Mouse (Mus musculus): ENCODE results near the gene Gcm1.
"Not testable (repeated sequence)": the region's sequence is repeated elsewhere in the genome, so short reads cannot be mapped to it uniquely, and the experiment has no call there.

The Gcm1 gene

DNA sequence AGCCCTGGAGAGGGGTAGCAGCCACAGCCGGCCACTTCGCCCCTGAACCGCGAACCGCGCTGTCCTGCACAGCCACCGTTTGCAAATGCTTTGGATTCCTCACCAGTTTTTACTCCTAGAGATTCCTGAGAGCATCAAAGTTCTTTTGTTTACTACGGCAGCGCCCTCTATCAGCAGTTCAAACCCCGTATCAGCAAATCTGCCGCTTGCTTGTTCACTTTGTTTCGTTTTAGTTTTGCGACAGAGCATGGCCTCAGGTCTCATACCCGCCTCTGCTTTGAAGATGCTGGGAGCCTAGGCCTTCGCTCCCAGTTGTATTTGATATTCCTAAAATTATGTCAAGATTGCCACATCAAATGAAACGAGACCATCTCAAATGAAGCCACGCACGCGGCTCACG lies 5.0 kb upstream of the Gcm1 start:
- DNase-seq (ENCODE audit: low spot score in 2 of 2): no peak

DNA sequence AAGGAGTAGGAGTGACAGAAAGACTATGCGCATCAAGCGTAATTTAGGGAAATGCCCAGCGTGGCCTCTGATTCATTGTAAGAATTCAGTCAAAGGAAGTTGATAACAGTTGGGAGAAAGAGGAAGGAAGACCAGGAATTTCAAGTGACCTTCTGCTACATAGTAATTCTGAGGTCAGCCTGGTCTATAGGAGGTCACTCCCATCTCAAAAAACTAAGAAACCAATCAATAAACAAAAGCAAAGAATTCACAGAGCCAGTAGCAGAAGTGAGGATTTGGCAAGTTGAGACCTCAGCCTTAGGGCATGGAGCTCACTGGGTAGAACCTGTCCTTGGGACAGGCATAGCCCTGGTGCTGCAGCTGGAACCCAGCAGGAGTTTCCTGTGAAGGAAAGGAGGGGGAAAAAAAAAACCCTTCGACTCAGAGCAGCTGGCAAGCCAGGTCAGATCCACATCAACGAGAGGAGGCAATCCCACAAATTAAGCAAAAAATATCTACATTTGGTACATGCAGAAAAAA lies 1.2 kb upstream of the Gcm1 start:
- no peak for DNase-seq (ENCODE audit: low spot score in 2 of 2)

DNA sequence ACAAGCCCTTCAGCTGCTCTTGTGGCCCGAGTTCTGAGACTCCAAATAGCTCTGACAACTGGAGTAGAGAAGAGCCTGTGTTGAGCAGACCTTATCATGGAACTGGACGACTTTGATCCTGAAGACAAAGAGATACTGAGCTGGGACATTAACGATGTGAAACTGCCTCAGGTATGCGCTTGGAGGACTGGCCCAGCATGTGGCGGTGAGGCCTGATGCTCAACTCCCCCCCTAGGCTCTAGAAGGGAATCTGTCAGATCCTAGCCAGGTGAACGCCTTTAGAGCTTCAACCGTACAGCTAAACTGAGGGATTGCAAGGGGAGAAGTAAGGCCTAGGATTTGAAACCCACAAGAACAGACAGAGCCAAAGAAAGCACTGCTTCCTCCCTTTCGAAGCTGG lies 2.1 kb downstream of the Gcm1 start:
- DNase-seq (ENCODE audit: low spot score in 2 of 2): no peak

DNA sequence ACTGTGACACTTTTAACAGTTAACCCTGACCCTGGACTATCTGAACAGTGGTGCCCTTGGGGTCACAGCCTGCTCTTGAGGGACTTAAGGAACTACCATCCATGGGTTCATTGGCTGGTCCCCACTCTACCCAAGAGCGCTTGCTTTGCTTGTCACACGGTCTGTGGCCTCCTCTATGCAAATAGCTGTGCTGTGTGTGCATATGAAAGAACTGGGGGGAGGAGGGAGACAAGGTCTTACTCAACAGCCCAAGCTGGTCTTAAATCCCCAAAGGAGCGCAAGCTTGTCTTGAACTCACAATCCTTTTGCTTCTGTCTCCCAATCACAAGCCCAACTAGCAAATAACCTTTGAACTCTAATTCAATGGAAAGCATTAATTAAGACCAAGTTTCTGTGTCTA lies 2.6 kb downstream of the Gcm1 start:
- DNase-seq (ENCODE audit: low spot score in 2 of 2): no peak

DNA sequence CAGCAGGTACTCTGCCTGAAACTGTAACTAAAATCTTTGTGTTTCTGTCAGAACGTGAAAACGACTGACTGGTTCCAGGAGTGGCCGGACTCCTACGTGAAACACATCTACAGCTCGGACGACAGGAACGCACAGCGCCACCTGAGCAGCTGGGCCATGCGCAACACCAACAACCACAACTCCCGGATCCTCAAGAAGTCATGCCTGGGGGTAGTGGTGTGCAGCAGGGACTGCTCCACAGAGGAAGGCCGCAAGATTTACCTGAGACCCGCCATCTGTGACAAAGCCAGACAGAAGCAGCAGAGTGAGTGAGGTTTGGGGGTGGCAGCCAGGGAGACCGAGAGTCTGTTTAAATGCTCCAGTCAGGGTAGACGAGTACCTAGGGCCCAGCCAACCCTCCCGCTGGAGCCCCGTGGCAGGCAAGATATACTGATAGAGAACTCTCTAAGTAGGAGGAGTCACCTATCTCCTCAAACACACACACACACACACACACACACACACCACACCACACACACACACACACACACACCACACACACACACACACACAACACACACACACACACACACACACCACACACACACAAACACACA lies 7.9 kb downstream of the Gcm1 start:
- no peak for DNase-seq (ENCODE audit: low spot score in 2 of 2)

DNA sequence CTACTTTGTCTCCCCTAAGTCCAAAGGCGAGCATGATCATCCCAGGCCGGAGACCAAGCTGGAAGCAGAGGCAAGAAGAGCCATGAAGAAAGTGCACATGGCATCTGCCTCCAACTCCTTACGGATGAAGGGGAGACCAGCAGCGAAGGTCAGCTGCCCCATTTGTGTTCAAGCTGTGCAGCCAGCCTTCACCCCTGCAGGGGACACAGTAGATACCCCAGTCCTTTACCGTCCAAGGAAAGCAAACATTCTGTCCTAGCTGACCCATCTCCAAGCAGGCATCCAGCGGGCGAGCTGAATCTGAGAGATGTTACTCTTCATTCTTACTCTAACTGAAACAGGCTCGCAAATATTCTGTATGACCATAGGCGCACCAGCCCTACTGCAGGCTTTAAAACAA lies 10.7 kb downstream of the Gcm1 start:
- DNase-seq (ENCODE audit: low spot score in 2 of 2): no peak

DNA sequence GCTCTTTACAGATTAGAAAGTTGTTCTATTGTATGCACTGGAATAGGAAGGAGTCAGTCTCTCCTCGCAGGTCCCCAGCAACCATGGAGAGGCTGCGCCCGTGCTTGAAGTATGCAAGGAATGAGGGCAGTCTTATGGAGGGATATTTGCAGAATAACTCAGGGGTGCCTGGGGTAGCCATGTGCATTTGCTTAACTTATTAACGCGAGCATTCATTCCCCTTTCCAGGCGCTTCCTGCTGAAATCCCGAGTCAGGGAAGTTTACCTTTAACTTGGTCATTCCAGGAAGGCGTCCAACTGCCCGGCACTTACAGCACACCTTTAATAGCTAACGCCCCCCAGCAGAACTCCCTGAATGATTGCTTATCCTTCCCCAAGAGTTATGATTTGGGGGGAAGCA lies 12.4 kb downstream of the Gcm1 start:
- no peak for DNase-seq (ENCODE audit: low spot score in 2 of 2)

DNA sequence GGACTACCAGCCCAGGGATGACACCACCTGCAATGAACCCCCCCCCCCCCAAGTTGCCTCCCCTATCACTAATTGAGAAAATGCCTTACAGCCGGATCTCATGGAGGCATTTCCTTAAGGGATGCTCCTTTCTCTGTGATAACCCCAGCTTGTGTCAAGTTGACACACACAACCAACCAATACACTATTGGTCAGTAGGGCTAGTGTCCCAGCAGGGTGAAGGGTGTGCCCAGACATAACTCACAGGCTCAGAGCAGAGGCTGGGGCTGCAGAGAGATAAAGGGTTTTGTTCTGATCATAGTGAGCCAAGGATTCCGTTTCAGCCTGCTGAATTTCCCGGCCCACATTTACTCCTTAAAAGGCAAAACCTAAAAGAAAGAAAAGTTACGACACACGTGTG lies 18.8 kb downstream of the Gcm1 start:
- no peak for DNase-seq (ENCODE audit: low spot score in 2 of 2)

DNA sequence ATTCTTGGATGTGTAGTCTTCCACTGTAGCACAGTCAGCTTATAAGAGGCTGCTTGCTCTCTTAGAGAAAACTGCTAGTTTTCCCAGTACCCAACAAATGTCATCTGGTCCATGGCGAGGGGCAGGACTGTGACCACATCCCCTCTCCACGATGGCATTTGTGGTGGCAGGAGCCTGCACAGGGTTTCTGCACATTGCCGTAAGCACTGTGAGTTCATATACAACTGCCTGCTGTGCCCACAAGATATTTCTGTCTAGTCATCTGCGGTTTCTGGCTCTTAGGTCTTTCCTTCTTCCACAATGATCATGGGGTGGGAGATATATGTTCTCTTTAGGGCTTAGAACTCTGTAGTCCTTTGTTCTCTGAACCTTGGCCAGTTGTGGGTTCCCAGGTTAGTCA lies 19.9 kb downstream of the Gcm1 start:
- no peak for DNase-seq (ENCODE audit: low spot score in 2 of 2)

DNA sequence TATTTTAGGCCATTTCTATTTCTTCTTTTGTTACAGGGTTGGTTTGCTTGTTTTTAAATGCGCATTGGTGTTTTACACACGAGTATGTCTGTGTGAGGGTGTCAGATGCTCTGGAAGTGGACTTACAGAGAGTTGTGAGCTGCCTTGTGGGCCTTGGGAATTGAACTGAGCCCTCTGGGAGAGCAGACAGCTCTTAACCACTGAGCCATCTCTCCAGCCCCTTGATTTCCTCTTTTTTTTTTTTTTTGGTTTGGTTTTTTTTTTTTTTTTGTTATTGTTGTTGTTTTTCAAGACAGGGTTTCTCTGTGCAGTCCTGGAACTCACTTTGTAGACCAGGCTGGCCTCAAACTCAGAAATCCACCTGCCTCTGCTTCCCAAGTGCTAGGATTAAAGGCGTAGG lies 21.6 kb downstream of the Gcm1 start:
- DNase-seq (ENCODE audit: low spot score in 2 of 2): not testable (repeated sequence)

DNA sequence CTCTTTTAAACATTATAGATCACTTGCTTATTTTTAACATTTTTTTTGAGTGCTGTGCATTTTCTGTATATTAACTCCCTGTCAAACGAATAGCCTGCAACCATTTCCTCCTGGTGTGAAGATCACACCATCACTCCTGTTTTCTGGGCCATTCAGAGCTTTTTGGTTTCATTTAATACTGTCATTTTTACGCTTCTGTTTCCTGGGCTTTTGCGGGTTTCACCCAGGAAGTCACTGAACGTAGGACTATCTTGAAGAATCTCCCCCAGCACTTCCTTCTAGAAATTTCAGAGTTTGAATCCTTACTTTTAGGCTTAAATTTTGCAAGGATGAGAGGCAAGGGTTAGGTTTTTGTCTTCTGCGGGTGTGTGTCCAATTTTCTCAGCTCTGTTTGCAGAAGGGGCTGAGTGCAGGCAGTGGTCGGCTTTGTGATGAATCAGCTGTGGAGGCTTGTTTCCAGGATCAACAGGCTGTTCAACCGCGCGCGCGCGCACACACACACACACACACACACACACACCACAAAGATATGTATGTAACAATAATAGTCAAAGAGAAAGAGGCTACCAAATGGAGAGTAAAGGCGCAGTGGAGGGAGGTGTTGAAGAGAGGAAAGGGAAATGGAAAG lies 22.1 kb downstream of the Gcm1 start:
- no peak for DNase-seq (ENCODE audit: low spot score in 2 of 2)

DNA sequence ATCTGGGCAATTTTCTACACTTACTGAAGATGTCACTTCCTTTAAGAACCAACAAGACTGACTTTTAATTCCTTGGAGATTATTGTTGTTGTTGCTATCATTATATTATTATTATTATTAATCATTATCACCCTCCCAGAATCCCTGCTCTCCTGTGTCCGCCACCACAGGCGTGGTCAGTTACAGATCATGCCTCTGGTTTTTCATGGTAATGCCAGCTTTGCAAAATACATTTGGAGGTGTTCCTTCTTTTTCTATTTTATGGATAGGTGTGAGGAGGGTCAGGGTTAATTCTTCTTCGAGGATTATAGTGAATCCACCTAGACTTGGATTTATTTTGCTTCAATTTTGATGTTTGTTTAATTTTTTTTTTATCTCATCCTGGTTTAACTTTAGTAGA lies 23.5 kb downstream of the Gcm1 start:
- no peak for DNase-seq (ENCODE audit: low spot score in 2 of 2)

DNA sequence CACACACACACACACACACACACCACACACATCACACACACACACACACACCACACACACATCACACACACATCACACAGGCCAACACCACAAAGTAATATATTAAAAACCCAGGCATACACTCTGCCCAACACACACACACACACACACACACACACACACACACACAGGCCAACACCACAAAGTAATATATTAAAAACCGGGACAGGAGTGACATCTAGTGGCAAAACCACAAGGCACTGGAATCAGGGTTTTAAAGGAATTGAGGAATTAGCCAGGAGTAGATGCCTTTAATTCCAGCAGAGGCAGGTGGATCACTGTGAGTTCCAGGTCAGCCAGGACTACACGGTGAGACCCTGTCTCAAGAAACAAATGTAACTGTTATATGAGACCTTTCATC lies 26.5 kb downstream of the Gcm1 start:
- DNase-seq (ENCODE audit: low spot score in 2 of 2): no peak

DNA sequence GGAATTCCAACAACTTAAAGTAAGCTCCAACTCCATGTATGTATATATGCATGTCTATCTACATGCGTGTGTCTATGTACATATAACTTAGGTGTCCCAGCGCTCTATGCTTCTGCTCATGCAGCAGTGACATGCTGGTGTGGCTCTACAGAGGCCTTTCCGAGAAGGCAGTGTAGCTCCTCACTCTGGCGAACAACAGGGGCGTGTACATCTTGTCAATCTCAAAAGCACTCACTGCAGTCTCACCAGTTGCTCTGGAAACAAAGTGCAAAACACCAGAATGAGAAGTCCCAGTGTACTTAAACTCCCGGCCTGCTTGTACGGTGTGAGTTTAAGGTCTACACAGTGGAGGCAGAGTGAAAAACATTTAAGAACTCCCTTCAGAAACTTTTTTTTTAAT lies 30.1 kb downstream of the Gcm1 start:
- DNase-seq (ENCODE audit: low spot score in 2 of 2): no peak

DNA sequence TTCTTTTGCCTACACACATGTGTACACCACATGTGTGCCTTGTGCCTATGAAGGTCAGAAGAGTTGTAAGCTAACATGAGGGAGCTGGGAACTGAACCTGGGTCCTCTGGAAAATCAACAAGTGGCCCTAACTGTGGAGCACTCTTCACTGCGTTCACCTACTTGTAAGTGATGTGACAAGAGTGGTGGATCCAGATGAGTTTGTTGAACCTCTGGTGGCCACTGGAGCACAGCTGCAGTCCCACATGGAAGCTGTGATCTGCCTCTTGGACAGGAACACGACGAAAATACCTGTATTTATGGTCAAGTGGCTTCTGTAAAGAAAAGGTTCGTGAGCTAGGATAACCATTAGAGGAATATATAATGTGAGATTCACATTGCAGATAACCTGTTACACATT lies 32.6 kb downstream of the Gcm1 start:
- DNase-seq (ENCODE audit: low spot score in 2 of 2): no peak

DNA sequence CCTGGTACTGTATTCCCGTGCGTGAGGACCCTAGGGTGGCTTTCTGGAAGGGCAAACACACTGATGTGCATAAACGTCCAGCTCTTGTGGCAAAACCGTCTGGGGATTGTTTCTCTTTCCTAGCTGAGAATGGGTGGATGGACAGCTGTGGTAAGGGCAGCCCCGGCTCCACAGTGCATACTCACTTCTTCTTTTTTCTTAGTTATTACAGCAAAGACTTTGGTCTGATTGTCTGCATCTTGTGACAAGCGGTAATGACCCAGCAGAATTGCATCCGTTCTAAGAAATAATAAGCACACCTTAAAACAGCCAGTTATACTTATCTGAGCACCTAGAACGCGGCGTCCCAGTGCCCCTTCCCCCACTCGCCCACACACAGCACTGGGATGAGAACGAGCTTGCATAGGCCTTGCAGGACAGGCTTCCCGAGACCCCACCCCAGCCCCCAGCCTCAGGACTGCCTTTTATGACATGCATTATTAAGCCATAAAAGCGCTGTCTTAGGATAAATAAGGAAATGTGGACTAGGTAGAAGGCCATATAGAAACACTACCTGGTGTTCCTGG lies 34.1 kb downstream of the Gcm1 start:
- no peak for DNase-seq (ENCODE audit: low spot score in 2 of 2)

DNA sequence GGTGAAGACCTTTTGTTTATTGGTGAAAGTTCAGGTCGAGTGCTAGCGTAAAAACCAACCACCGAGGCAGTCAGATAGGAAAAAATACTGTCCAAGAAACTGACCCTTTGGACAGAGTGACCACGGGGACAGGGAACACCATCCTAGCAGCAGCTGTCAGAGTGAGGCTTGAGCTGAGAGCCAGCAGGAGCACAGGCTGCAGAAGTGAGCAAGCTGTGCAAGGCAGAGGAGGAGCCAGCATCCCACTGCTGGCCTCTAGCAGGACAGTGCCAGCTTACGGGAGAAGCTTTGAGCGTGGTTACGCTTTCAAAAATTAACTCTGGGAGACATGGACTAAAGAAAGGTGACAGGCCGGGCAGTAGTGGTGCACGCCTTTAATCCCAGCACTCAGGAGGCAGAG lies 36.0 kb downstream of the Gcm1 start:
- DNase-seq (ENCODE audit: low spot score in 2 of 2): no peak

DNA sequence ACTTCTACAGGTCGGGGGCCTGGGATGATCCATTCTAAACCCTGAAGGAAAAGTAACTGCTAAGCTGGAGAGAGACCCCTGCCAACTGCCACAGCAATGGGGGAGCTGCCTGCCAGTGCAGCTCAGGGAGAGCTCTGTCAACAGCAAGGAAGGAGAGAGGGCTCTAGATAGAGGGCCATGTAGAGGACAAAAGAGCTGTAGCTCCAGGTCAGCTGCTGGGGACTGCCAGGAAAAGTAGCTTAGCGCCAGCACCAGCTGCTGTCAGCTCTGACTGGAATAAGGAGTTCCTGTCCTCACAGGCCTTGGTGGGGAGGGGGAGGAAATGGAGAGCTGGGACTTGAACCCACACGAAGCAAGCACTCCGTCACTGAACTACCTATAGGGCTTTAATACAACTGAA lies 36.8 kb downstream of the Gcm1 start:
- peak; percentile 32 to 41 for DNase-seq (ENCODE audit: low spot score in 2 of 2)

DNA sequence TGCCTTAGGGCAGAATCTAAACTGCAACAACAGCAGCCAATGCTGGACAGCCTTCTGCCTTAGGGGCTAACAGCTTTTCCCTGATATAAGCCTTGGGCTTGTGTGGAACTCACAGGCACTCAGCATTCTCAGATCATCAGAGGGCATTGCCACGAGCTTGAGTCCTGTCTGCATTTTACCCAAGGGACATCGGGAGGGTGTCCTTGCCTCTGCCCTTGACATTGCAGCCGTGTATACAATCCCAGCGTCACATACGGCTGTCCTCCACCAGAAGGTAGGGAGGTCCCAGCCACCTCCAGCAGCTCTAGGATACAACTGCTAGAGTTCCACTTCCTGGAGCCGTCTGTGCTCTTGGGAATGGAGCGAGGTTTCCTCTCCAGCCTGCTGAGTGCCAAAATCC lies 37.2 kb downstream of the Gcm1 start:
- DNase-seq (ENCODE audit: low spot score in 2 of 2): no peak

DNA sequence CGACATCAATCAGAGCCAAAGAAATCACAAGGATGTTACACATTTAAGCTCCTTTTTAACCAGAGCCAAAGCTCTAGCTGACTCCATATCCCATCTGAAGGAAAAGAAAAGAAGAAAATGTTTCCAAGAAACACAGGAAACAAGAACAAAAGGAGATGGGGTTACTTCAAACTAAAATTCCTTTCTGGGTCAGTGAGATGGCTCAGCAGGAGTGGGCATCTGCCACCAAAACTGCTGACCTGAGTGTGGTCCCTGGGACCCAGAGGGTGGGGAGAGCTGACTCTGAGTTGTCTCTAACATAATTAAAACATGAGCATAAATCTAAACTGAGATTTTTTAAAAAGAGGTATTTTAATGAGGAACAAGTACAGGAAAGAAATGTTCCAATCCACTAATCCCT lies 38.2 kb downstream of the Gcm1 start:
- DNase-seq (ENCODE audit: low spot score in 2 of 2): no peak

DNA sequence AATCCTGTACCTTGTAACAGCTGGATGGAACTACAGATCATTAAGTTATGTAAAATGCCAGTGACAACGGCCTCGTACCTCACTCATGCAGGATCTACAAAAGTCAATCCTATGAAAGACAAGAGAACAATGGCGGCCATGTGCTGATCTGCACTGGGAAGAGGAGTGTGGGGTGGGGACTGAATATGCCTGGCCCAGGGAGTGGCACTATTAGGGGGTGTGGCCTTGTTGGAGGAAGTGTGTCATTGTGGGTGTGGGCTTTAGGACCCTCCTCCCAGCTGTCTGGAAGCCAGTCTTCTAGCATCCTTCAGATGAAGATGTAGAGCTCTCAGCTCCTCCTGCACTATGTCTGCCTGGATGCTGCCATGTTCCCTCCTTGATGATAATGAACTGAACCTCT lies 38.9 kb downstream of the Gcm1 start:
- DNase-seq (ENCODE audit: low spot score in 2 of 2): no peak

DNA sequence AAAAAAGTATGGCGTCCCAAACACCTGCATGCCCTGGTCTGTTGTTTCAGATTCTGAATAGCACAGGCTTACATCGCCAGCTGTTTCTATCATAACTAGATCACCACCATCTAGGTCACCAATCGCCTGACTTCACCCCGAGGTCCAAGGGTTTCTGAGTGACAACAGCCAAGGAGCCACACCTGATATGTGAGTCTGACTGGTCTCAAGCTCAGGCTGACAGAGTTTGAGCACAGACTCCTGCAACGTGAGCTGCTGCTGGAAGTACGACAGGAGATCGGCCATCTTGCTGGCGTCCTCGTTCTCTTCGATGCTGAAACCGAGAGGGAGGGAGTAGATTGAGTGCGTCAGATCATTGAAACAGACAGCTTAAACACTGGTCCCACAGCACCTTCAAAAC lies 44.0 kb downstream of the Gcm1 start:
- no peak for DNase-seq (ENCODE audit: low spot score in 2 of 2)

DNA sequence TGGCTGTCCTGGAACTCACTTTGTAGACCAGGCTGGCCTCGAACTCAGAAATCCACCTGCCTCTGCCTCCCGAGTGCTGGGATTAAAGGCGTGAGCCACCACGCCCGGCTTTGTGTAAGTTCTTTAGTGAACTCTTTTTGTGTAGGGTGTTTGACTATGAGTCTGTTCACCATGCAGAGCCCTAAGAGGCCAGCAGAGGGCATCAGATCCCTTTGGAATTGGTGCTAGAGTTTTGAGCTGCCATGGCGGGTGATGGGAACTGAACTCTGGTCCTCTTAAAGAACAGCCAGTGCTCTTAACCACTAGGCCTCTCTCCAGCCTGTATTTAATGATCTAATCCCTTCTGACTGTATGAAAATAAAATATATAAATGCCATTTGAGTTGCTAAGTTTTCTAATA lies 44.7 kb downstream of the Gcm1 start:
- no peak for DNase-seq (ENCODE audit: low spot score in 2 of 2)

DNA sequence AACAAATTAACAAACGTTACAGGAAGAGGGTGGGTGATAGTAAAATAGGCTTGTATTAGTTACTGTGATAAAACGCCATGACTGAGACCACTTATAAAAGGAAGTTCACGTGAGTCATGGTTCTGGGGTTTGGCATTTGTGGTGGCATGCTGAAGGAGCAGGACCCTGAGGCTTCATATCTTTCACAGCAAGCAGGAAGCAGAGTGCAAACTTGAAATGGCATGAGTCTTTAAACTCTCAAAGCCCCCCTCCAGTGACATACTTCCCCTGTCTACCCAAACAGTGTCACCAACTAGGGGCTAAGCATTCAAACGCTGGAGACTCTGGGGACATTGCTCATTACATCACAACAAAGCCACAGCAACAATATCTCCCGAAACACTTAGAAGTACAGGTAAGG lies 49.2 kb downstream of the Gcm1 start:
- no peak for DNase-seq (ENCODE audit: low spot score in 2 of 2)
